Mouse (Mus musculus) spleen, adult 2 months (tissue): ENCODE measurements around the gene Metrnl.

Experiments
- CTCF ChIP-seq: fragments of 200-500 bp; IDR thresholded peaks from 2 replicates; pipeline ENCODE4 v1.5.1; 2011; ENCODE audit warnings: mild to moderate bottlenecking, inconsistent platforms; ENCODE audit not compliant: insufficient read depth, insufficient read length, insufficient replicate concordance; ENCODE audit errors: extremely low read depth
- POLR2A ChIP-seq: fragments of 200-500 bp; IDR thresholded peaks from 2 replicates; pipeline ENCODE4 v1.6.1; 2011; ENCODE audit warnings: low read depth, low read length, inconsistent platforms

GRCm38 (mm10) chr11:121741433-121741832, 40.1 kb downstream of the Metrnl start:
- no peak for TF ChIP-seq POLR2A
- no peak for TF ChIP-seq CTCF
